Mouse (Mus musculus): ENCODE data around the gene Arhgap17. TPM values are rescaled to one million over a fixed set of nuclear protein-coding genes. Genes with fewer than 3 reads are reported as not detected.

The Arhgap17 gene
- polyA plus RNA-seq, 1 experiment = 171 TPM

- Histone ChIP-seq H3K4me1 (ENCODE audit: control insufficient read depth, insufficient read depth, low read length) (peaks cover 67% of the 10 kb centered on the region), H3K4me3 (ENCODE audit: insufficient read depth, low read length) (no peak overlapping the region), H3K27ac (ENCODE audit: insufficient read depth, low read depth, low read length) (no peak overlapping the region)
- TF ChIP-seq POLR2A (IDR thresholded peaks at IDR 0.05; ENCODE audit: borderline replicate concordance, low read depth, low read length) = no peak
- no peak for TF ChIP-seq CTCF (IDR thresholded peaks at IDR 0.05; ENCODE audit: low read depth, low read length)
Measured at GRCm38 (mm10) chr7:123346631-123347290, 23.0 kb downstream of the Arhgap17 start.

GRCm38 (mm10) chr7:123345041-123345544 is 24.6 kb downstream of the Arhgap17 start:
- TF ChIP-seq CTCF (IDR thresholded peaks at IDR 0.05; ENCODE audit: low read depth, low read length) (no peak), POLR2A (IDR thresholded peaks at IDR 0.05; ENCODE audit: borderline replicate concordance, low read depth, low read length) (no peak)
- H3K4me1 ChIP-seq (ENCODE audit: control insufficient read depth, insufficient read depth, low read length) = peaks cover 70% of the 10 kb centered on the region

DNA sequence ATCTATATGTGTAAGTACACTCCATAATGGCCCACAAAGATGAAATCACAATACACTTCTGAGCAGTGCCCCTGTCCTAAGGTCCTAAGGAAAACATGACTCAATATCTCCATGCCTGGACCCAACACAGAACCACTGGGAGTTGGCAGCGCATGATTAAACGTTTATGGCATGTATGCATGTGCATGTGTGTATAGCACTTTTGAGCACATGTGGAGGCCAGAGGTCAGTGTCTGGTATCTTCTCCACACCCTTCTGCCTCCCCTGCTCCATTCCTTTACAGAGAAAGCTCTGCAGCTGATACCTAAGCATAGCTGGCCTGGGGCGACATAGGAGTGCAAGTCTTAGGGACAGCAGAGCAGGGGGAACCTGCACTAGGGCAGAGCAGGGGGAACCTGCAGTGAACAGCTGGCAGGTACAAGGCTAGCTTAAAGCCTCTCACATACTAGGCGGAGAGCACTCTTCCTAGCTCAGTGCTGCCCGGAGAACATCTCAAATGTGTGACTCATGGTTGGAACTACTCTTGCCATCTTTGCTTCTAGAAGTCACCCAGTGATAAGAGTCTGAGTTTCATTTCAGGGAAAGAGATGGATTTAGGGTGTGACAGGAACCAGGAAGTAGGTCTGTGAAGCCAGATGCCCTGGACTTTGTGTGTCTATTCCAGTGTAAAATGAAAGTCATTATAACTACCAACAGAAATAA is 25.5 kb downstream of the Arhgap17 start:
- no peak for TF ChIP-seq CTCF (IDR thresholded peaks at IDR 0.05; ENCODE audit: low read depth, low read length)
- TF ChIP-seq POLR2A (IDR thresholded peaks at IDR 0.05; ENCODE audit: borderline replicate concordance, low read depth, low read length) = no peak
- no peak overlapping the region for H3K27ac ChIP-seq (ENCODE audit: insufficient read depth, low read depth, low read length)
- peaks cover 66% of the 10 kb centered on the region for H3K4me1 ChIP-seq (ENCODE audit: control insufficient read depth, insufficient read depth, low read length)
- no peak overlapping the region for H3K4me3 ChIP-seq (ENCODE audit: insufficient read depth, low read length)

More at GRCm38 (mm10) chr7:123345041-123345544, 24.6 kb downstream of the Arhgap17 start:
- no peak overlapping the region for H3K4me3 ChIP-seq (ENCODE audit: insufficient read depth, low read length)
- H3K27ac ChIP-seq (ENCODE audit: insufficient read depth, low read depth, low read length) = no peak overlapping the region

GRCm38 (mm10) chr7:123341896-123342295 is 27.8 kb downstream of the Arhgap17 start:
- H3K4me3 ChIP-seq (ENCODE audit: insufficient read depth, low read length) = no peak overlapping the region
- no peak overlapping the region for H3K27ac ChIP-seq (ENCODE audit: insufficient read depth, low read depth, low read length)
- H3K4me1 ChIP-seq (ENCODE audit: control insufficient read depth, insufficient read depth, low read length) = peaks cover 66% of the 10 kb centered on the region
- TF ChIP-seq POLR2A (IDR thresholded peaks at IDR 0.05; ENCODE audit: borderline replicate concordance, low read depth, low read length) = no peak
- no peak for TF ChIP-seq CTCF (IDR thresholded peaks at IDR 0.05; ENCODE audit: low read depth, low read length)

- no peak overlapping the region for H3K4me3 ChIP-seq (ENCODE audit: insufficient read depth, low read length)
- H3K4me1 ChIP-seq (ENCODE audit: control insufficient read depth, insufficient read depth, low read length) = peaks cover 48% of the 10 kb centered on the region
- TF ChIP-seq POLR2A (IDR thresholded peaks at IDR 0.05; ENCODE audit: borderline replicate concordance, low read depth, low read length) (no peak), CTCF (IDR thresholded peaks at IDR 0.05; ENCODE audit: low read depth, low read length) (no peak)
- no peak overlapping the region for H3K27ac ChIP-seq (ENCODE audit: insufficient read depth, low read depth, low read length)
Measured at GRCm38 (mm10) chr7:123338351-123338750, 31.4 kb downstream of the Arhgap17 start.

DNA sequence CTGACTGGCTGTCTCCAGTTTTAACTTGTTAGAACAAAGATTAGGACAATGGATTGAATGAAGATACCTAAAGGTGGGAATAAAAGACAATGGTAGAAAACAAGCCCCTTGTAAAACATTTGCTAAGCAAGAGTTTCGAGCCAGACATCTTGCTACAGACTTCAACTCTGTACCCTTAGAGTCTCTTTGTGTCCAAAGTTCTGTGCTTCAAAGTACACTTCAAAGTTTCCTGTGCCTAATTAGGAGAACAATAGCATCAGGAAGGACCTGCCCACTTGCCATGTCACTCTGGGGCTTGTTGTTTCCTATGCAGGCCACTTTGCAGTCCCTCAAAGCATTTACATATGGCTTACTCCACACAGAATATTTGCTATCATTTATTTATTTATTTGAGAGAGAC is 33.4 kb downstream of the Arhgap17 start:
- Histone ChIP-seq H3K4me3 (ENCODE audit: insufficient read depth, low read length) (no peak overlapping the region), H3K27ac (ENCODE audit: insufficient read depth, low read depth, low read length) (no peak overlapping the region), H3K4me1 (ENCODE audit: control insufficient read depth, insufficient read depth, low read length) (peaks cover 33% of the 10 kb centered on the region)
- no peak for TF ChIP-seq CTCF (IDR thresholded peaks at IDR 0.05; ENCODE audit: low read depth, low read length)
- TF ChIP-seq POLR2A (IDR thresholded peaks at IDR 0.05; ENCODE audit: borderline replicate concordance, low read depth, low read length) = no peak

GRCm38 (mm10) chr7:123330506-123330905 is 39.2 kb downstream of the Arhgap17 start:
- no peak for TF ChIP-seq POLR2A (IDR thresholded peaks at IDR 0.05; ENCODE audit: borderline replicate concordance, low read depth, low read length)
- no peak for TF ChIP-seq CTCF (IDR thresholded peaks at IDR 0.05; ENCODE audit: low read depth, low read length)
- no peak overlapping the region for H3K4me3 ChIP-seq (ENCODE audit: insufficient read depth, low read length)
- no peak overlapping the region for H3K27ac ChIP-seq (ENCODE audit: insufficient read depth, low read depth, low read length)
- H3K4me1 ChIP-seq (ENCODE audit: control insufficient read depth, insufficient read depth, low read length) = peaks cover 3% of the 10 kb centered on the region; the same call in 1 of the 2 replicates

- Histone ChIP-seq H3K27ac (ENCODE audit: insufficient read depth, low read depth, low read length) (no peak overlapping the region), H3K4me1 (ENCODE audit: control insufficient read depth, insufficient read depth, low read length) (peaks cover 6% of the 10 kb centered on the region), H3K4me3 (ENCODE audit: insufficient read depth, low read length) (no peak overlapping the region)
- TF ChIP-seq POLR2A (IDR thresholded peaks at IDR 0.05; ENCODE audit: borderline replicate concordance, low read depth, low read length) = no peak
- no peak for TF ChIP-seq CTCF (IDR thresholded peaks at IDR 0.05; ENCODE audit: low read depth, low read length)
Measured at GRCm38 (mm10) chr7:123327909-123328308, 41.8 kb downstream of the Arhgap17 start.

- peaks cover 11% of the 10 kb centered on the region for H3K4me1 ChIP-seq (ENCODE audit: control insufficient read depth, insufficient read depth, low read length)
- no peak overlapping the region for H3K4me3 ChIP-seq (ENCODE audit: insufficient read depth, low read length)
- no peak overlapping the region for H3K27ac ChIP-seq (ENCODE audit: insufficient read depth, low read depth, low read length)
- TF ChIP-seq POLR2A (IDR thresholded peaks at IDR 0.05; ENCODE audit: borderline replicate concordance, low read depth, low read length) = no peak
- no peak for TF ChIP-seq CTCF (IDR thresholded peaks at IDR 0.05; ENCODE audit: low read depth, low read length)
Measured at GRCm38 (mm10) chr7:123326901-123327300, 42.8 kb downstream of the Arhgap17 start.

GRCm38 (mm10) chr7:123326062-123326461 is 43.7 kb downstream of the Arhgap17 start:
- H3K4me1 ChIP-seq (ENCODE audit: control insufficient read depth, insufficient read depth, low read length) = peaks cover 16% of the 10 kb centered on the region
- no peak overlapping the region for H3K4me3 ChIP-seq (ENCODE audit: insufficient read depth, low read length)
- no peak for TF ChIP-seq POLR2A (IDR thresholded peaks at IDR 0.05; ENCODE audit: borderline replicate concordance, low read depth, low read length)
- no peak for TF ChIP-seq CTCF (IDR thresholded peaks at IDR 0.05; ENCODE audit: low read depth, low read length)
- H3K27ac ChIP-seq (ENCODE audit: insufficient read depth, low read depth, low read length) = no peak overlapping the region

All from bone marrow macrophage, adult 2 months (primary cell).